Mouse (Mus musculus): Measurements from ENCODE around the gene St6galnac6.
A peak's percentile ranks its signal among the peaks of the same experiment; 100 is the strongest.

Gene St6galnac6

DNA sequence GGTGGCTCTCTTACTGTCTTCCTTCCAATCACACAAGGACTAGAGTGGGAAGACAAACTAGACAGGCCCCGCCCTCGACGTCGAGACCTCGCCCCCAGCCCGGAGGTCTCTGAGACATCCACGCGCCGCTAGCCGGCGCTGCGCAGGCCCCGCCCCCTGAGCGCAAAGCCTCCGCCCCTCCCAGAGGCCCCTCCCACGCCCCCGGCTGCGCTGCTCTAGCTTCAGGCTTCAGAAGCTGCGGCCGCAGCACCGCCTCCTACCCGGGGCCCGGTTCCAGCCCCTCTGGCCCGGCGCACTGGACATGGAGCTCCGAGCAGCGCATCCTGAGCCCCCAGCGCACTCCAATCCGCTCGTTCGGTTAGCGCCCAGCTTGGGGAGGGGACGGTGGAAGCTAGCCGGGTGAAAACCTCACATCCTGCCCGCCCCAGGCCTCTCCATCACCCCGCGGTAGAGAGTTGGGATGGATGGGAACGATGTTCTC lies 12.6 kb upstream of the St6galnac6 start, which contains the start of gene St6galnac4:
Gene St6galnac4 (plus strand): TSS at position 225 of the 481 bp plus-strand sequence.
- peak; percentile 92 to 93 for DNase-seq

GRCm38 (mm10) chr2:32587731-32588321 lies 11.7 kb upstream of the St6galnac6 start:
- peak; percentile 83 to 87 for DNase-seq

DNA sequence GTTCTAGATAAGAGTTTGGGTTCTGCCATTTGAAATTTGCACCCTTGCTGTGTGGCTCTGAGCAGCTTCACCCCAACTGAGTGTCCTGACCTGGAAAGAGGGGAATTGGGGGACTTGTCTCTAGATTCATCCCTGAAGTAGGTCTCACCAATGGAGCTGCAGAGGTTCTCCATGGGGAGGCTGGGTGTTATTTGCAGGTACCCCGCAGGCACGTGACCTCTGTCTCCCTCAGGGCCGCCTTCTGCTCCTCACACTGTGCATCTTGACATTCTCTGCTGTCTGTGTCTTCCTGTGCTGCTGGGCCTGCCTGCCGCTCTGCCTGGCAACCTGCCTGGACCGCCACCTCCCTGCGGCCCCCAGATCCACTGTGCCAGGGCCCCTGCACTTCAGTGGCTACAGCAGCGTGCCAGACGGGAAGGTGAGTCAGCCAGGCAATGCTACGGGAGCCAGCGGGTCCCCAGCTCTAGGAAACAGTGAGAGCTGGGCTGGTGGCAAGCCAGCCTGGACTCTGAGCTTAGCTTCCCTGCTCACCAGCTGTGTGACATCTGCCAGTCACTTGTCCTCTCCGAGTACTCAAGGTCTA lies 10.2 kb upstream of the St6galnac6 start:
- no peak for DNase-seq

DNA sequence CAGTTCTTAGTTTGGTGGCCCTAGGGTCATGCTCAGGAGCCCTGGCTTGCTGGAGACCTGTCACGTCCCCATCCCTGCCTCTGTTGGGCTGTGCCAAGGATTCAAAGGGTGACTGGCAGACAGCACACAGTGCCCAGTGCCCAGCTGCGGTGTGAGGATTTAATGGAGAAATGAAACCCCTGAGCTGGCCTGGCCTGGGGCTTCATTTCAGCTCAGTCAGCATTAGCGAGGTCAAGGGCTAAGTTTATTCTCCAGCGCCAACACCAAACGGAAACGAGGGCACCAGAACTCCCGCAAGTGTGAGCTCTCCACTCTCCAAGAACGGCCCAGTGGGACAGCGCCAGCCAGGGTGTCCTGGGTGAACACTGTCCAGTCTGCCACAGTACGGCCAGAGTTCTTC lies 9.3 kb upstream of the St6galnac6 start:
- DNase-seq = no peak

GRCm38 (mm10) chr2:32591249-32591648 lies 8.3 kb upstream of the St6galnac6 start:
- DNase-seq = no peak

DNA sequence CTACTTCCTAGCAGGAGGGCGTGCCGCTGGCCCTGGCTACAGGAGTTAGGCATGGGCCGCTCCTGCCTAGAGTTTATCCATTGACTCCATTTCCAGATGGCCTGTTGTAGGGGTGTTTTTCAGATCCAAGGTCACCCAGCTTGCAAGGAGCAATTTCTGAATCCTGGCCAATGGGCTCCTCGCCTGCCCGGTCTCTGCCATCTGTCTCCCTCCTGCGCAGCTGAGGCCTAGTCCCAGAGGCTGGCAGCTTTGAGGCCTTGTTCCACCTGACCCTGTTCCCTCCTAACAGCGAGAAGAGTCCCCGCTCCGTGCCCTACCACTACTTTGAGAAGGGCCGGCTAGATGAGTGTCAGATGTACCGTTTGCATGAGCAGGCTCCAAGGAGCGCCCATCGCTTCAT lies 2.8 kb upstream of the St6galnac6 start:
- DNase-seq = no peak

GRCm38 (mm10) chr2:32597248-32597647 lies 2.3 kb upstream of the St6galnac6 start:
- no peak for DNase-seq

GRCm38 (mm10) chr2:32597699-32598098 lies 1.8 kb upstream of the St6galnac6 start:
- no peak for DNase-seq

GRCm38 (mm10) chr2:32598506-32598905 lies 1.0 kb upstream of the St6galnac6 start:
- no peak for DNase-seq

- DNase-seq = peak; percentile 40 to 41
These were observed 2.0 kb downstream of the St6galnac6 start for GRCm38 (mm10) chr2:32601417-32602065.

DNA sequence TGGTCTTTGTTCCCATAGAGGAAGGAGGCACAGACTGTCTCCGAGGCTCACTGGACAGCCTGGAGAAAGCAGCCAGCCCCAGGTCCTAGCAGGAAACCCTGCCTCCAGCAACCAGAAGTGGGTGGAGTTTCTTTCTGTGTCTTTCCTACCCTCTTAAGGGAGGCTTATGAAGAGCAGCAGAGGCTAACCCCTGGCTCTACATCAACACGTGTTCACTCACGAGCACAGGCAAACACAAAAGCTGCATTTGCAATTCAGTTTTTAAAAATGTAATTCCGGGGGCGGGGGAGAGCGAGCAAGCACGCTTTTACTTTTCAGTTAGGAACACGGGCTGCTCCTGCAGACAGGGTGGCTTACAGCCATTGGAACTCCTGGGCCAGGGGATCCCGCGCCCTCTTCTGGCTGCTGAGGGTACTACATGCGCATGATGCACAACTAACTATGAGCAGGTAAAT lies 3.1 kb downstream of the St6galnac6 start:
- peak; percentile 92 for DNase-seq

DNA sequence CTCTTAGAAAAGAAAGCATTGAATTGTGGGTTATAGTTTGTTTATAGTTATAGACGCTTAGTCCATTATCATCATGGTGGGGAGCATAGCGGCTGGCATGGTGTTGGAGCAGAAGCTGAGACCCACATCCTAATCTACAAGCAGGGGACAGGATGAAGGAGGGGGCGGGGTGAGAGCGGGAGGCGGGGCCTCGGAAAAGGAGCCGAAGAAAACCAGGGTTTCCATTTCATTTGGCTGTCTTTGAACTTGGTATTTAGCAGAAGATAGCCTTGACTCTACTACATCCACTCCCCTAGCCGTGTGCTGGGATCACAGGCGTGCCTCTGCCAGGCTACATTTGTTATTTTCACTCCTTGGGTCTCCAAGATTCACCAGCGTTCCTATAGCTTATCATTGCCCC lies 5.1 kb downstream of the St6galnac6 start:
- DNase-seq = no peak

DNA sequence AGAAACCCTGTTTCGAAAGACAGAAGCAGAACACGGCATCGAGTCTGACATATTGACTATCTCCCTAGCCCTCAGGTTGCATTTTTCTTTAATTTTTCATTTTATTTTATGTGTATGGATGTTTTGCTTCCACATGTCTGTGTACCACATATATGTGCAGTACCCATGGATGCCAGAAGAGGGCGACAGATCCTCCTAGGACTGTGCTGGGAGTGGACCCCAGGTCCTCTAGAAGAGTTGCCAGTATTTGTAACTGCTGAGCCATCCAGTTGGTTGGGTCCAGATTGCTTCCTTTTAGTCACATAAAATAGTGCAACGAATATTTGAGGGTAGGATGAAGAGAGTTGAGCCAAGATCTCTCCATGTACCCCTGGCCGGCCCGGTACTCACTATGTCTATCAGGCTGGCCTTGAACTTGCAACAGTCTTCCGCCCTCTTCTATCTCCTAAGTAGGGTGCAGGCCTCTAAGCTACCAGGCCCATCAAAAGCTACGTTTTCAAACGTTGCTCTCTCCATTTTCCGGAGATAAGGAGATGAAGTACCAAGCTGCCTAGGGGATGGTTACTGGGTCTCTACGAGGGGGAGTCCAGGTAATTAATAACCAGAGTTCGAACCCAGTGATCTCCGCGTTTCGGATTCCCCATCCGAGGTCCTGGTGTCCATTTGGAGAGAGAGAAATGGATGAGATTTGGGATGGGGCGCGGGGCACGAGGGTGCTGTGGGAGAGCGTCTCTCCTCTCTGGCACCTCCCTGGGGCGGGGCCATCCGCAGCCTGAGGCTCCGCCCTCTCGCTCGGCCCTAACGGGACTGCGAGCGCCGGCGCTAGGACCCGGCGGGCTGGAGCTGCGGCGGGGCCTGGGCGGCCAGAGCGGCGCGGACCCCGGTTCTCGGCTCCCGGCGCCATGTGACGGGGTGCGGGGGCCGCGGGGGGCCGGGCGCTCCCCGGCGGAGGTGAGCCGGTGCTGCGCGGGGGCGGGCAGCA lies 6.9 kb downstream of the St6galnac6 start:
- peak; percentile 86 to 87 for DNase-seq

- DNase-seq = peak; percentile 55 to 57
These were observed 7.9 kb downstream of the St6galnac6 start for GRCm38 (mm10) chr2:32607262-32607947.

- peak; percentile 66 to 72 for DNase-seq
These were observed 8.8 kb downstream of the St6galnac6 start for GRCm38 (mm10) chr2:32608141-32608777.

GRCm38 (mm10) chr2:32608778-32609435 lies 9.4 kb downstream of the St6galnac6 start:
- DNase-seq = no peak

DNA sequence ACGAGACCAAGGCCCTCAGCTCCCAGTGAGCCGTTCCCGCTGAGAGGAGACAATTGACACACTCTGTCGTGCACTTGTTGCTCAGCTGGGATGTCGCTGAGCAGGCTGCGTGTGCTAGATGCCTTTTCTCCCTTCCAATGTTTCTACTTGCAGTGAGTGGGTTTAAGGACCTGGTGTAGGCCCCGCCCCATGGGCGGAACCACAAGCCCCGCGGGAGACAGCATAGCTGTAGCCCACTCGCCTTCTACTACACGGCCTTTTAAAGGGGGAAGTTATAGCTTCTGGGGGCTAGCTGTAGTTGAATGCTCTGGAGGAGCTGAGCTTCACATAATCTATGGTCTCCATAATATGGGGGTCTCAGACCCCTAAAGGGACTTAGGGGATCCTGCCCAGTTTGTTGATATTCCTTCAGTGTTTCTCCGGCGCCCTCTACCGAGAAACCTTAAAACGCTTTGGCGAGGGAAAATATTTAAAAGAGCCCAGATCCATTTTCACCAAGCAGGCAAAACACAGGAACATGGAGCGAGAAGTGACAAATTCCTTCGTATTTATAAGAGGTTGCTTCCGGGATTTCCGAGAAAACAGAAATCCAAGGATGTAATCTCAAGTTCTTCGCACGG lies 11.2 kb downstream of the St6galnac6 start:
- peak; percentile 48 for DNase-seq

DNA sequence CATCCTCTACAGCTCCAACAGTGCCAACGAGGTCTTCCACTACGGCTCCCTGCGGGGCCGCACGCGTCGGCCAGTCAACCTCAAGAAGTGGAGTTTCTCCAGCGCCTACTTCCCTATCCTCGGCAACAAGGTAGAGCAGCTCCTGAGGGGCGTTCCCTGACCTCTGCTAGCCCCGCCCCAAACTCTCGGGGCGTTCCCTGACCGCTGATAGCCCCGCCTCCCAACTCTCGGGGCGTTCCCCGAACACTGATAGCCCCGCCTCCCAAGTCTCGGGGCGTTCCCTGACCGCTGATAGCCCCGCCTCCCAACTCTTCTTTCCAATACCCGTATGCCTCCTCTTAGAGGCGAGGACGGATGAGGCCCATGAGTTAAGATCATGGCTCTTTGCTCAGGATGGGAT lies 12.8 kb downstream of the St6galnac6 start:
- DNase-seq = no peak

GRCm38 (mm10) chr2:32617109-32617508 lies 17.6 kb downstream of the St6galnac6 start:
- DNase-seq = no peak

- DNase-seq = peak; percentile 37 to 38
These were observed 18.1 kb downstream of the St6galnac6 start for GRCm38 (mm10) chr2:32617601-32618000.

DNA sequence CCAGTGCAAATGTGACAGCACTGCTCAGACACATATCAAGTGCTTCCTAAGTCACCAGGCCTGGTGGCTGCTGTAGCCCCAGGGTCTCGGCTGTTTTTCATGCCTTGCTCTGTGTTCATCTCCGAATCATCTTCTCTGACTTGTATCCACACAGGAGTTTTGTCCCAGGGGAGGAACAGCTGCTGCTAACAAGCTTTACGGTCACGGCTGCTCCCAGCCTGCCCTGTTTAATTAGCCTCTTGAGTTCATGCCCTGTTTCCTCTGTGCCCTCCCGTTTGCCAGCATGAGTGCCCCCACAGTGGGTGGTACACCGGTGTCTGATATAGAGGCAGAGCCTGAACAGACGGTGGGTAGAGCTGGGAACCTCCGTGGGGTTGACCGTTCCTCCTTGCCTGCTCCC lies 18.5 kb downstream of the St6galnac6 start:
- DNase-seq = no peak

Data from B cell, adult 2 months (primary cell).